Mouse (Mus musculus): ENCODE measurements at regions not wholly inside any gene's neighbourhood (a gene's known extent, or its start where the extent isn't known, plus 50 kb on each side); places are given as distances from the start of the nearest gene placed in this dataset.
"Not testable (repeated sequence)": the region's sequence is repeated elsewhere in the genome, so short reads cannot be mapped to it uniquely, and the experiment has no call there.

GRCm38 (mm10) chr6:61042667-61043523 is 118.1 kb downstream of the Mmrn1 start:
- WGBS, result 11% methylated on average over 15 of the region's 15 CpGs
- Histone ChIP-seq H3K9ac (replicated peaks) (peak overlapping the region; percentile 8; the same call in 1 of the 2 replicates), H3K4me1 (peaks cover 22% of the 10 kb centered on the region), H3K4me3 (peak overlapping the region; percentile 19), H3K27me3 (no peaks in the 10 kb centered on the region), H3K9me3 (no peaks in the 10 kb centered on the region), H3K36me3 (no peaks in the 10 kb centered on the region), H3K4me2 (replicated peaks) (peak overlapping the region; percentile 30), H3K27ac (replicated peaks) (peak overlapping the region; percentile 85)
- peak; percentile 95 for ATAC-seq (replicated peaks)

- Histone ChIP-seq H3K4me1 (peaks cover 22% of the 10 kb centered on the region), H3K36me3 (no peaks in the 10 kb centered on the region), H3K4me3 (no peak overlapping the region), H3K9me3 (no peaks in the 10 kb centered on the region), H3K27ac (replicated peaks) (peak overlapping the region; percentile 85), H3K27me3 (no peaks in the 10 kb centered on the region), H3K9ac (replicated peaks) (no peak overlapping the region), H3K4me2 (replicated peaks) (peak overlapping the region; percentile 30)
- peak; percentile 70 for ATAC-seq (replicated peaks)
- 21% methylated on average over 9 of the region's 9 CpGs for WGBS
Measured at GRCm38 (mm10) chr6:61043524-61044450, 119.0 kb downstream of the Mmrn1 start.

GRCm38 (mm10) chr6:61047667-61048066 is 122.9 kb downstream of the Mmrn1 start:
- H3K9me3 ChIP-seq; H3K4me2 ChIP-seq (replicated peaks); H3K27ac ChIP-seq (replicated peaks); H3K36me3 ChIP-seq; H3K9ac ChIP-seq (replicated peaks); H3K27me3 ChIP-seq; ATAC-seq (replicated peaks); H3K4me3 ChIP-seq: not testable (repeated sequence)
- H3K4me1 ChIP-seq, result peaks cover 18% of the 10 kb centered on the region
- 82% methylated on average over 6 of the region's 6 CpGs for WGBS

- Histone ChIP-seq H3K9me3 (no peaks in the 10 kb centered on the region), H3K36me3 (no peaks in the 10 kb centered on the region), H3K4me3 (no peak overlapping the region), H3K4me2 (replicated peaks) (no peak overlapping the region), H3K9ac (replicated peaks) (no peak overlapping the region), H3K27ac (replicated peaks) (no peak overlapping the region), H3K27me3 (no peaks in the 10 kb centered on the region), H3K4me1 (peaks cover 23% of the 10 kb centered on the region)
- WGBS, result 24% methylated on average over 4 of the region's 4 CpGs
- ATAC-seq (replicated peaks), result no peak
Measured at GRCm38 (mm10) chr6:61063129-61063528, 117.0 kb upstream of the Ccser1 start.

- no peak overlapping the region for H3K27ac ChIP-seq (replicated peaks)
- no peaks in the 10 kb centered on the region for H3K9me3 ChIP-seq
- H3K9ac ChIP-seq (replicated peaks), result no peak overlapping the region
- no peak for ATAC-seq (replicated peaks)
- H3K27me3 ChIP-seq, result no peaks in the 10 kb centered on the region
- no peak overlapping the region for H3K4me2 ChIP-seq (replicated peaks)
- H3K4me1 ChIP-seq, result peaks cover 25% of the 10 kb centered on the region
- no peaks in the 10 kb centered on the region for H3K36me3 ChIP-seq
- H3K4me3 ChIP-seq, result no peak overlapping the region
Measured at GRCm38 (mm10) chr6:61065769-61066168, 114.4 kb upstream of the Ccser1 start.

- 5% methylated on average over 10 of the region's 10 CpGs for WGBS
- H3K27ac ChIP-seq (replicated peaks), result peak overlapping the region; percentile 53; the same call in 1 of the 2 replicates
- ATAC-seq (replicated peaks), result peak; percentile 60
Measured at GRCm38 (mm10) chr6:61066501-61067282, 113.4 kb upstream of the Ccser1 start.

GRCm38 (mm10) chr6:61067355-61068116 is 112.6 kb upstream of the Ccser1 start:
- no peaks in the 10 kb centered on the region for H3K9me3 ChIP-seq
- peaks cover 25% of the 10 kb centered on the region for H3K4me1 ChIP-seq
- no peak overlapping the region for H3K9ac ChIP-seq (replicated peaks)
- no peak overlapping the region for H3K4me3 ChIP-seq
- ATAC-seq (replicated peaks), result 0 out of 2 replicates have a peak, but pooled peaks have one; percentile 44
- peak overlapping the region; percentile 53 for H3K27ac ChIP-seq (replicated peaks)
- no peaks in the 10 kb centered on the region for H3K27me3 ChIP-seq
- no peak overlapping the region; the same call in 1 of the 2 replicates for H3K4me2 ChIP-seq (replicated peaks)
- no peaks in the 10 kb centered on the region for H3K36me3 ChIP-seq
- 6% methylated on average over 10 of the region's 10 CpGs for WGBS

More at GRCm38 (mm10) chr6:61066501-61067282, 113.4 kb upstream of the Ccser1 start:
- H3K27me3 ChIP-seq, result no peaks in the 10 kb centered on the region
- H3K4me3 ChIP-seq, result no peak overlapping the region
- H3K9me3 ChIP-seq, result no peaks in the 10 kb centered on the region
- H3K9ac ChIP-seq (replicated peaks), result no peak overlapping the region
- H3K4me2 ChIP-seq (replicated peaks), result no peak overlapping the region
- no peaks in the 10 kb centered on the region for H3K36me3 ChIP-seq
- peaks cover 25% of the 10 kb centered on the region for H3K4me1 ChIP-seq

DNA sequence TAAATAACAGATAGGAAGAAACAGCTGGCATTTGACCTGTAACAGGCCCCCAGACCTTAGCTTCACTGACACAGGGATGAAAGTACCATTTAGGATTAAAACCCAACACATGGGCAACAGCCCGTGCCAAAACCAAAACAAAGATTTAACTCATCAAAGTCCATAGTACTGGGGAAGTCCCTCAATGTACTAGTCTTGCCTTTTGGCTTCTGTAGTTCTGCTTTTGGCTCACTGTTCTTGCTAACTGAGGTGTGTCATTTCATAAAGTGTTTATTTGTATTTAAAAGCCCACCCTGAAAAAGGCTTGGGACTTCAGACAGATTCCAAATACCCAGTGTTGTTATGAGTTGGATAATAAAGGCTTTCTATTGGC is 112.0 kb upstream of the Ccser1 start:
- no peak overlapping the region for H3K4me3 ChIP-seq
- no peak overlapping the region for H3K9ac ChIP-seq (replicated peaks)
- H3K4me1 ChIP-seq, result peaks cover 25% of the 10 kb centered on the region
- peak; percentile 47; the same call in 1 of the 2 replicates for ATAC-seq (replicated peaks)
- no peaks in the 10 kb centered on the region for H3K27me3 ChIP-seq
- 0% methylated on average over 1 of the region's 1 CpGs for WGBS
- H3K9me3 ChIP-seq, result no peaks in the 10 kb centered on the region
- H3K36me3 ChIP-seq, result no peaks in the 10 kb centered on the region
- H3K27ac ChIP-seq (replicated peaks), result no peak overlapping the region
- H3K4me2 ChIP-seq (replicated peaks), result no peak overlapping the region

DNA sequence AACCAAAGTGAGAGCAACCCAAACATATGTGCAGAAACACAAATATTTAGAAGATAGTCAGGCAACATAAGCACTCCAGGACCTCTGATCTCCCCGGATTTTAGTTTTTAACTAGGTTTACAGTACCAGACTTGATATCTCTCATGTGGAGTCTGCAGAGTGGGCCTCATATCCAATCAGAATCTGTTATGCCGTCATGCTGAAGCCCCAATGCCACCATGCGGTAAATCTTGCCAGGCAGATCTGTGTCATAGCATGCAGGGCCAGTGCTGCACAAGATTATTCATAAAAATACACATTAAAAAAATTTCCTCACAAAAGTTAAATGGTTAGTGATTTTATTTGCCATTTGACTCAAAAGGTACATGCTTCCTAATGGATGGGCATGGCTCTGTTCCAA is 106.9 kb upstream of the Ccser1 start:
- H3K36me3 ChIP-seq, result no peaks in the 10 kb centered on the region
- H3K27ac ChIP-seq (replicated peaks), result peak overlapping the region; percentile 27; the same call in 1 of the 2 replicates
- no peak overlapping the region for H3K4me3 ChIP-seq
- peaks cover 9% of the 10 kb centered on the region for H3K4me1 ChIP-seq
- H3K9me3 ChIP-seq, result no peaks in the 10 kb centered on the region
- H3K27me3 ChIP-seq, result no peaks in the 10 kb centered on the region
- ATAC-seq (replicated peaks), result peak; percentile 65
- H3K9ac ChIP-seq (replicated peaks), result no peak overlapping the region
- WGBS, result 81% methylated on average over 3 of the region's 3 CpGs
- H3K4me2 ChIP-seq (replicated peaks), result no peak overlapping the region

- Histone ChIP-seq H3K4me3 (no peak overlapping the region), H3K4me2 (replicated peaks) (no peak overlapping the region), H3K27me3 (no peaks in the 10 kb centered on the region), H3K27ac (replicated peaks) (peak overlapping the region; percentile 57; the same call in 1 of the 2 replicates), H3K36me3 (no peaks in the 10 kb centered on the region), H3K4me1 (peaks cover 7% of the 10 kb centered on the region), H3K9ac (replicated peaks) (no peak overlapping the region), H3K9me3 (no peaks in the 10 kb centered on the region)
- peak; percentile 88 for ATAC-seq (replicated peaks)
- 55% methylated on average over 2 of the region's 2 CpGs for WGBS
Measured at GRCm38 (mm10) chr6:61073794-61074193, 106.3 kb upstream of the Ccser1 start.

GRCm38 (mm10) chr6:61074700-61075099 is 105.4 kb upstream of the Ccser1 start:
- 92% methylated on average over 3 of the region's 3 CpGs for WGBS
- ATAC-seq (replicated peaks), result no peak
- no peak overlapping the region for H3K4me2 ChIP-seq (replicated peaks)

More at GRCm38 (mm10) chr6:61074700-61075099, 105.4 kb upstream of the Ccser1 start:
- no peak overlapping the region for H3K9ac ChIP-seq (replicated peaks)
- H3K9me3 ChIP-seq, result no peaks in the 10 kb centered on the region
- peaks cover 7% of the 10 kb centered on the region for H3K4me1 ChIP-seq
- no peak overlapping the region for H3K4me3 ChIP-seq
- no peaks in the 10 kb centered on the region for H3K27me3 ChIP-seq
- no peak overlapping the region for H3K27ac ChIP-seq (replicated peaks)
- no peaks in the 10 kb centered on the region for H3K36me3 ChIP-seq
